Mouse (Mus musculus) embryonic facial prominence, embryonic 12.5 days (tissue): ENCODE results near the gene Lrrc8d. TPM values are rescaled to one million over a fixed set of nuclear protein-coding genes. Genes with fewer than 3 reads are reported as not detected.

Experiments used
- ATAC-seq: fragments of 200-750 bp; cut with Nextera tagmentation; 2 replicates; pipeline ENCODE4 v1.8.0; 2017; ENCODE audit not compliant: insufficient number of reproducible peaks, insufficient read depth, low FRiP score, low TSS enrichment
- H3K27ac ChIP-seq: fragments of 300-500 bp; sonication (generic); 2 replicates; pipeline ENCODE4 v1.5.1; 2016; ENCODE audit warnings: mild to moderate bottlenecking
- H3K27me3 ChIP-seq: fragments of 300-500 bp; sonication (generic); 2 replicates; pipeline ENCODE4 v1.6.1; 2016; ENCODE audit warnings: mild to moderate bottlenecking, moderate library complexity
- H3K36me3 ChIP-seq: fragments of 300-500 bp; sonication (generic); 2 replicates; pipeline ENCODE4 v1.6.1; 2016; ENCODE audit warnings: mild to moderate bottlenecking
- H3K4me1 ChIP-seq: fragments of 300-500 bp; sonication (generic); 2 replicates; pipeline ENCODE4 v1.6.1; 2016
- H3K4me2 ChIP-seq: fragments of 300-500 bp; sonication (generic); replicated peaks from 2 replicates; pipeline ENCODE4 v1.6.1; 2016; ENCODE audit warnings: mild to moderate bottlenecking, moderate library complexity
- H3K4me3 ChIP-seq: fragments of 300-500 bp; sonication (generic); 2 replicates; pipeline ENCODE4 v1.5.1; 2016; ENCODE audit warnings: mild to moderate bottlenecking
- H3K9ac ChIP-seq: fragments of 300-500 bp; sonication (generic); 2 replicates; pipeline ENCODE4 v1.6.1; 2016; ENCODE audit warnings: mild to moderate bottlenecking, moderate library complexity
- H3K9me3 ChIP-seq: fragments of 300-500 bp; sonication (generic); 2 replicates; pipeline ENCODE4 v1.6.1; 2016; ENCODE audit warnings: mild to moderate bottlenecking, moderate library complexity
- WGBS: fragments of 180-500 bp; shearing (Covaris S2); methylation state at CpG from one replicate; pipeline ENCODE4 v1.1.7; 2016; 5-methylcytosine and 5-hydroxymethylcytosine counted together
- polyA plus RNA-seq: library from polyadenylated mRNA; unstranded; fragments of >200 nt; fragmentation: Nextera tagmentation; extraction: Ambion mirVana; gene quantifications from 2 replicates; pipeline ENCODE4 v1.2.1, GENCODE M21; 2016

Lrrc8d gene
- polyA plus RNA-seq, 1 experiment from 2014 or later: 26.5 TPM

GRCm38 (mm10) chr5:105757978-105758377 lies 58.2 kb downstream of the Lrrc8d start:
- ATAC-seq: no peak
- H3K4me2 ChIP-seq: no peak overlapping the region
- WGBS: 82% methylated on average over 17 of the region's 17 CpGs
- no peak overlapping the region for H3K9ac ChIP-seq
- H3K36me3 ChIP-seq: no peaks in the 10 kb centered on the region
- no peaks in the 10 kb centered on the region for H3K9me3 ChIP-seq
- H3K27ac ChIP-seq: no peak overlapping the region
- H3K27me3 ChIP-seq: no peaks in the 10 kb centered on the region
- H3K4me1 ChIP-seq: peaks cover 35% of the 10 kb centered on the region
- no peak overlapping the region for H3K4me3 ChIP-seq

DNA sequence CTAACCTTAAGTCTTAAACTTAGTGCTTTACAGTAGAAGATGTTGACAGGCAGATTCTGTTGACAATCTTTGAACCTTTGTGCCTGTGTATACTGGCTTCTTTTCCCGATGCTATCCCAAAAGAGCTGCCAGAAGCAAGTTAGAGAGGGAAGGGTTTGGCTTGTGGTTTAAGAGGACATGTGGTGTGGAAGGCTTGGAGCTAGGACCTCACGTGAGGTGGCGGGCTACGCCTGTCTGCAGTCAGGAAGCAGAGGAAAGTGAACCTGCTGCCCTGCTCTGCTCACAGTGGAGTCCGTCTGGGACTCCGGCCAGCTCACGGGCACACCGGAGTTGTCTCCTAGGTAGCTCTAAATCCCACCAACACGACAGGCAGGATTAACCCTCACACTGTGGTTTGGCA lies 59.1 kb downstream of the Lrrc8d start:
- WGBS: 81% methylated on average over 9 of the region's 9 CpGs
- Histone ChIP-seq H3K4me1 (peaks cover 31% of the 10 kb centered on the region), H3K27ac (no peak overlapping the region), H3K9ac (no peak overlapping the region), H3K4me2 (no peak overlapping the region), H3K36me3 (no peaks in the 10 kb centered on the region), H3K9me3 (no peaks in the 10 kb centered on the region), H3K4me3 (no peak overlapping the region), H3K27me3 (no peaks in the 10 kb centered on the region)
- no peak for ATAC-seq

- H3K36me3 ChIP-seq: no peaks in the 10 kb centered on the region
- H3K9me3 ChIP-seq: no peaks in the 10 kb centered on the region
- peak; percentile 49; the same call in 1 of the 2 replicates for ATAC-seq
- H3K4me2 ChIP-seq: no peak overlapping the region
- H3K27ac ChIP-seq: 0 out of 2 replicates have a peak overlapping the region, but pooled peaks have one; percentile 41
- H3K9ac ChIP-seq: 0 out of 2 replicates have a peak overlapping the region, but pooled peaks have one; percentile 7
- H3K4me3 ChIP-seq: no peak overlapping the region
- WGBS: 35% methylated on average over 11 of the region's 11 CpGs
- no peaks in the 10 kb centered on the region for H3K27me3 ChIP-seq
- H3K4me1 ChIP-seq: peaks cover 19% of the 10 kb centered on the region
Measured at GRCm38 (mm10) chr5:105761848-105762482, 62.2 kb downstream of the Lrrc8d start.

GRCm38 (mm10) chr5:105764369-105764768 lies 64.6 kb downstream of the Lrrc8d start:
- Histone ChIP-seq H3K9ac (no peak overlapping the region), H3K4me1 (peaks cover 19% of the 10 kb centered on the region), H3K9me3 (no peaks in the 10 kb centered on the region), H3K36me3 (no peaks in the 10 kb centered on the region), H3K27ac (no peak overlapping the region), H3K27me3 (no peaks in the 10 kb centered on the region), H3K4me3 (no peak overlapping the region), H3K4me2 (no peak overlapping the region)
- 88% methylated on average over 10 of the region's 10 CpGs for WGBS
- ATAC-seq: no peak

GRCm38 (mm10) chr5:105765386-105765785 lies 65.6 kb downstream of the Lrrc8d start:
- WGBS: 85% methylated on average over 5 of the region's 5 CpGs

GRCm38 (mm10) chr5:105776368-105776767 lies 76.6 kb downstream of the Lrrc8d start:
- no peak overlapping the region for H3K4me2 ChIP-seq
- no peak overlapping the region for H3K4me3 ChIP-seq
- 38% methylated on average over 5 of the region's 5 CpGs for WGBS
- peaks cover 14% of the 10 kb centered on the region; the same call in 1 of the 2 replicates for H3K4me1 ChIP-seq
- H3K27ac ChIP-seq: no peak overlapping the region
- H3K9me3 ChIP-seq: no peaks in the 10 kb centered on the region
- ATAC-seq: peak; percentile 55; the same call in 1 of the 2 replicates
- H3K36me3 ChIP-seq: no peaks in the 10 kb centered on the region
- no peak overlapping the region for H3K9ac ChIP-seq
- no peaks in the 10 kb centered on the region for H3K27me3 ChIP-seq

More at GRCm38 (mm10) chr5:105765386-105765785, 65.6 kb downstream of the Lrrc8d start:
- 0 out of 2 replicates have a peak, but pooled peaks have one; percentile 22 for ATAC-seq
- no peak overlapping the region for H3K4me2 ChIP-seq
- no peak overlapping the region for H3K27ac ChIP-seq
- H3K9me3 ChIP-seq: no peaks in the 10 kb centered on the region
- H3K9ac ChIP-seq: no peak overlapping the region
- H3K4me3 ChIP-seq: no peak overlapping the region
- no peaks in the 10 kb centered on the region for H3K36me3 ChIP-seq
- peaks cover 19% of the 10 kb centered on the region for H3K4me1 ChIP-seq
- no peaks in the 10 kb centered on the region for H3K27me3 ChIP-seq

- no peak overlapping the region for H3K9ac ChIP-seq
- H3K9me3 ChIP-seq: no peaks in the 10 kb centered on the region
- 36% methylated on average over 12 of the region's 12 CpGs for WGBS
- no peak overlapping the region for H3K4me2 ChIP-seq
- no peaks in the 10 kb centered on the region for H3K27me3 ChIP-seq
- no peak overlapping the region for H3K27ac ChIP-seq
- H3K4me3 ChIP-seq: no peak overlapping the region
- peaks cover 14% of the 10 kb centered on the region; the same call in 1 of the 2 replicates for H3K4me1 ChIP-seq
- ATAC-seq: no peak
- H3K36me3 ChIP-seq: no peaks in the 10 kb centered on the region
Measured at GRCm38 (mm10) chr5:105776978-105777593, 77.3 kb downstream of the Lrrc8d start.

GRCm38 (mm10) chr5:105777645-105778044 lies 77.9 kb downstream of the Lrrc8d start:
- Histone ChIP-seq H3K36me3 (no peaks in the 10 kb centered on the region), H3K27me3 (no peaks in the 10 kb centered on the region), H3K4me2 (no peak overlapping the region), H3K9ac (no peak overlapping the region), H3K27ac (no peak overlapping the region), H3K4me1 (peaks cover 14% of the 10 kb centered on the region; the same call in 1 of the 2 replicates), H3K9me3 (no peaks in the 10 kb centered on the region), H3K4me3 (no peak overlapping the region)
- ATAC-seq: no peak
- 36% methylated on average over 8 of the region's 8 CpGs for WGBS

GRCm38 (mm10) chr5:105778189-105778588 lies 78.4 kb downstream of the Lrrc8d start:
- Histone ChIP-seq H3K27ac (no peak overlapping the region), H3K36me3 (no peaks in the 10 kb centered on the region), H3K9me3 (no peaks in the 10 kb centered on the region), H3K4me2 (no peak overlapping the region), H3K4me3 (no peak overlapping the region), H3K9ac (no peak overlapping the region), H3K27me3 (no peaks in the 10 kb centered on the region), H3K4me1 (peaks cover 14% of the 10 kb centered on the region; the same call in 1 of the 2 replicates)
- 67% methylated on average over 8 of the region's 8 CpGs for WGBS
- no peak for ATAC-seq

GRCm38 (mm10) chr5:105778723-105779122 lies 79.0 kb downstream of the Lrrc8d start:
- H3K4me2 ChIP-seq: no peak overlapping the region
- WGBS: 45% methylated on average over 3 of the region's 3 CpGs
- no peak overlapping the region for H3K27ac ChIP-seq
- no peak overlapping the region for H3K9ac ChIP-seq
- no peaks in the 10 kb centered on the region for H3K27me3 ChIP-seq
- H3K4me1 ChIP-seq: peaks cover 14% of the 10 kb centered on the region; the same call in 1 of the 2 replicates
- no peaks in the 10 kb centered on the region for H3K9me3 ChIP-seq
- no peak overlapping the region for H3K4me3 ChIP-seq
- no peak for ATAC-seq
- no peaks in the 10 kb centered on the region for H3K36me3 ChIP-seq

DNA sequence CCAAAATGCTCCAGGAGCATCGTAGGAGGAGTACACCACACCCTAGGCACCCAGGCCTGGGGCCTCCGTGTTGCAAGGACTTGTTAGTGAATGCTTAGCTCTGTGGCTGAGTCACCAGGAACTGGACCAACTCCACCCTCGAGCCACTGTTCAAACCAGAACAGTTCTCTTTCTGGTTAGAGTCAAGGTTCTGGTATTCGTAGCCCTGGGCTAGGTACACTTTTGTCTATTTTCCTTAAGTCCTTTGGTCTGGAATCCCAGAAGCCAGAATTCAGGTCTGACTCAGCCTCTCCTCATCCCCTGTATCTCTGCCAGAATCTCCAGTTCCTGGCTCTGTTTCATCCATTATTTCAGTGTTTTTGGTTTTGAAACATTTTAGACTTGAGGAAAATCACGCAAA lies 79.6 kb downstream of the Lrrc8d start:
- no peak overlapping the region for H3K4me3 ChIP-seq
- H3K4me1 ChIP-seq: peaks cover 14% of the 10 kb centered on the region; the same call in 1 of the 2 replicates
- H3K9ac ChIP-seq: no peak overlapping the region
- H3K9me3 ChIP-seq: no peaks in the 10 kb centered on the region
- no peak overlapping the region for H3K4me2 ChIP-seq
- no peaks in the 10 kb centered on the region for H3K36me3 ChIP-seq
- no peaks in the 10 kb centered on the region for H3K27me3 ChIP-seq
- ATAC-seq: no peak
- 80% methylated on average over 5 of the region's 5 CpGs for WGBS
- H3K27ac ChIP-seq: no peak overlapping the region

DNA sequence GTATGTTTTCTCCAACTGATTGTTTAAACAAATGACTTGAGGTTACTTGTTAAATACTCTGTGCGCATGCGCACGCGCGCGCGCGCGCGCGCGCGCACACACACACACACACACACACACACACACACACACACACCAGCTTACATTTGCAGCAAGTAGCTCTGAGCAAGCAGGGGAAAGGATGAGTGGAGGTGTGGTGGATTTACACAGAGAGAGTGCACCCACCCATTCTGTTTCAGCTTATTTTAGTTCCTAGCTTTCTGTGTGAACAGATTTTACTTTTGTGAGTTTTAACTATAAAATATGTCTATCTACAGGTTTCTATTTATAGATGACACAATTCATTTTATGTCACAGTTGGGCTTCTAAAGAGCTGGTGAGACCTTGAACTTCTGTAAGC lies 84.1 kb downstream of the Lrrc8d start:
- no peaks in the 10 kb centered on the region for H3K9me3 ChIP-seq
- H3K27me3 ChIP-seq: no peaks in the 10 kb centered on the region
- H3K36me3 ChIP-seq: no peaks in the 10 kb centered on the region
- ATAC-seq: no peak
- H3K27ac ChIP-seq: no peak overlapping the region
- WGBS: over 99% methylated on average over 13 of the region's 13 CpGs
- peaks cover 28% of the 10 kb centered on the region for H3K4me1 ChIP-seq
- H3K9ac ChIP-seq: no peak overlapping the region
- no peak overlapping the region for H3K4me2 ChIP-seq
- H3K4me3 ChIP-seq: no peak overlapping the region
